Mouse (Mus musculus) hindbrain, embryonic 13.5 days (tissue): ENCODE results near the gene Lancl2. TPM values are rescaled to one million over a fixed set of nuclear protein-coding genes. Genes with fewer than 3 reads are reported as not detected.

Experiments used
- ATAC-seq: fragments of 200-750 bp; cut with Nextera tagmentation; 2 replicates; pipeline ENCODE4 v1.8.0; 2017; ENCODE audit warnings: moderate TSS enrichment; ENCODE audit not compliant: low FRiP score
- H3K27ac ChIP-seq: fragments of 300-500 bp; sonication (generic); 2 replicates; pipeline ENCODE4 v1.5.1; 2015; ENCODE audit warnings: inconsistent platforms, mild to moderate bottlenecking, moderate library complexity
- H3K27me3 ChIP-seq: fragments of 300-500 bp; sonication (generic); 2 replicates; pipeline ENCODE4 v1.6.1; 2015; ENCODE audit warnings: mild to moderate bottlenecking, inconsistent platforms
- H3K36me3 ChIP-seq: fragments of 300-500 bp; sonication (generic); 2 replicates; pipeline ENCODE4 v1.6.1; 2015; ENCODE audit warnings: mild to moderate bottlenecking, inconsistent platforms
- H3K4me1 ChIP-seq: fragments of 300-500 bp; sonication (generic); replicated peaks from 2 replicates; pipeline ENCODE4 v1.6.1; 2015; ENCODE audit warnings: inconsistent platforms
- H3K4me2 ChIP-seq: fragments of 300-500 bp; sonication (generic); 2 replicates; pipeline ENCODE4 v1.6.1; 2015; ENCODE audit warnings: inconsistent platforms, mild to moderate bottlenecking, moderate library complexity
- H3K4me3 ChIP-seq: fragments of 300-500 bp; sonication (generic); 2 replicates; pipeline ENCODE4 v1.5.1; 2015; ENCODE audit warnings: mild to moderate bottlenecking, inconsistent platforms
- H3K9ac ChIP-seq: fragments of 300-500 bp; sonication (generic); 2 replicates; pipeline ENCODE4 v1.6.1; 2015; ENCODE audit warnings: mild to moderate bottlenecking, inconsistent platforms
- H3K9me3 ChIP-seq: fragments of 300-500 bp; sonication (generic); 2 replicates; pipeline ENCODE4 v1.6.1; 2016; ENCODE audit warnings: inconsistent platforms
- WGBS: fragments of 180-500 bp; shearing (Covaris S2); methylation state at CpG from one replicate; pipeline ENCODE4 v1.1.7; 2015; 5-methylcytosine and 5-hydroxymethylcytosine counted together
- polyA plus RNA-seq: library from polyadenylated mRNA; unstranded; fragments of >200 nt; fragmentation: Nextera tagmentation; extraction: Ambion mirVana; gene quantifications from 2 replicates; pipeline ENCODE4 v1.2.1, GENCODE M21; 2015

Lancl2 gene
- polyA plus RNA-seq, 1 experiment from 2014 or later: 81.5 TPM

DNA sequence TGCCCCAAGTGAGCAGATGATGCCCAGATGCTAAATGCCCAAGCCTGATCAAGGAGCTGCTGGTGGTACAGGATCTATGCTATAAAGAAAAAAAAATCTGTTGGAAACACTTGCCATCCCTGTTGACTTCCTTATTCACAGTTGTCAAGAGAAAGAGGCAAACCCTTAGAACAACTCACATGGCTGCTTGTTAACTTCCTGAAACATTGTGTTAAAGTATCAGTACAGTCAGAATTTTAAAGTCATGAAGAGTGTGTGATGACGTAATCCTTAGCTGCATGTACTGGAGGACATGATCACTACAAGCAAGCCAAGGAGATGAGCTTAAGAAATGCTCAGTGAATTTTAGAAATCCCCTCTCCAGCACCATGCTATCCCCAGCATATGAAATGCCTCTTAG lies 71.5 kb downstream of the Lancl2 start:
- no peak for ATAC-seq
- Histone ChIP-seq H3K36me3 (peaks cover 45% of the 10 kb centered on the region), H3K9me3 (no peaks in the 10 kb centered on the region), H3K27me3 (no peaks in the 10 kb centered on the region), H3K4me2 (no peak overlapping the region), H3K4me1 (no peaks in the 10 kb centered on the region), H3K4me3 (no peak overlapping the region), H3K27ac (no peak overlapping the region), H3K9ac (no peak overlapping the region)
- WGBS: 92% methylated on average over 1 of the region's 1 CpGs

GRCm38 (mm10) chr6:57780359-57780758 lies 78.0 kb downstream of the Lancl2 start:
- H3K4me3 ChIP-seq: no peak overlapping the region
- no peak overlapping the region for H3K9ac ChIP-seq
- H3K4me2 ChIP-seq: no peak overlapping the region
- 97% methylated on average over 3 of the region's 3 CpGs for WGBS
- H3K27ac ChIP-seq: no peak overlapping the region
- no peaks in the 10 kb centered on the region for H3K4me1 ChIP-seq
- peaks cover 17% of the 10 kb centered on the region; the same call in 1 of the 2 replicates for H3K36me3 ChIP-seq
- H3K9me3 ChIP-seq: no peaks in the 10 kb centered on the region
- H3K27me3 ChIP-seq: no peaks in the 10 kb centered on the region
- no peak for ATAC-seq

DNA sequence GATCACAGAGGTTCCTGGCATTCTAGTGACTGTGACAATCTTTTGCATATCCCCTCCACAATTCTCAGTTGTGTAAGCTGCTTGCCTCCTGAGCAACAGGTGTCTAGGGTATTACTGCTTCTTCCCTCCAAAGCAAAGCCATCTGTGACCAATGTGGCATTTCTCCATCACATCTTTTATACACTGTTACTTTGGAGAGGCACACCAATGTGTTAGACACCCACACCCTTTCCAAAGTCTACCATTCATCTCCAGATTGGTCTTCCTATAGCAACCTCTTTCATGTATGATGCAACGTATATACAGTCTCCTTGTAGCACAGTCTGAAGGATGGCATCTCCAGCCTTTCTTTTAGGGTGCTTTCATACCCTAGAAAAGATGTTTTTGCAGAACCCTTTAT lies 80.3 kb downstream of the Lancl2 start:
- WGBS: 95% methylated on average over 1 of the region's 1 CpGs

GRCm38 (mm10) chr6:57784251-57784650 lies 81.9 kb downstream of the Lancl2 start:
- Histone ChIP-seq H3K27me3 (no peaks in the 10 kb centered on the region), H3K4me3 (no peak overlapping the region), H3K27ac (no peak overlapping the region), H3K4me1 (no peaks in the 10 kb centered on the region), H3K9ac (no peak overlapping the region), H3K9me3 (no peaks in the 10 kb centered on the region), H3K36me3 (peaks cover 16% of the 10 kb centered on the region), H3K4me2 (no peak overlapping the region)
- 91% methylated on average over 1 of the region's 1 CpGs for WGBS
- ATAC-seq: no peak

More for the DNA sequence above, 80.3 kb downstream of the Lancl2 start:
- no peaks in the 10 kb centered on the region for H3K27me3 ChIP-seq
- H3K27ac ChIP-seq: no peak overlapping the region
- no peak overlapping the region for H3K9ac ChIP-seq
- H3K4me1 ChIP-seq: no peaks in the 10 kb centered on the region
- H3K4me3 ChIP-seq: no peak overlapping the region
- H3K36me3 ChIP-seq: peaks cover 13% of the 10 kb centered on the region
- no peak for ATAC-seq
- no peaks in the 10 kb centered on the region for H3K9me3 ChIP-seq
- no peak overlapping the region for H3K4me2 ChIP-seq

DNA sequence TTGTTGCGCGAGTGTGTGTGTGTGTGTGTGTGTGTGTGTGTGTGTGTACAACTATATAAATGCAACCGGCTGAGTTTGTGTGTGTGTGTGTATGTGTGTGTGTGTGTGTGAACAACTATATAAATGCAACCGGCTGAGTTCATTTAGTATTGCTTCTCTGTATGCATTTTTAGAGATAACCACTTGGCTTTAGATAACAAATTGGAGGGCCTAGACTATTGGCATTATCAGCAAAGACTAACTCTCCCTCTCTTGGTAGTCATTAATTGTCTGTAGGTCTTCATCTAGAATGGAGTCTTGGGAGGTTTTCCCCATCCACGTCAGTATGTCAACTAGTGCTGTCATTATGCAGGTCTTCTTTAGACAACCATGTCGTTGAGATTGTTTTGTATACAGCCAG lies 85.0 kb downstream of the Lancl2 start:
- no peak overlapping the region for H3K27ac ChIP-seq
- H3K4me1 ChIP-seq: no peaks in the 10 kb centered on the region
- H3K4me3 ChIP-seq: no peak overlapping the region
- H3K9ac ChIP-seq: no peak overlapping the region
- no peaks in the 10 kb centered on the region for H3K9me3 ChIP-seq
- ATAC-seq: no peak
- peaks cover 20% of the 10 kb centered on the region for H3K36me3 ChIP-seq
- H3K27me3 ChIP-seq: no peaks in the 10 kb centered on the region
- 95% methylated on average over 6 of the region's 6 CpGs for WGBS
- no peak overlapping the region for H3K4me2 ChIP-seq

Other genes starting within 250 kb of the Lancl2 start
- 6.1 and 6.9 TPM in 2 replicates for gene Ppm1k, start 167.1 kb upstream of the Lancl2 start, polyA plus RNA-seq
- 0.95 and 1.1 TPM in 2 replicates for gene Herc6, start 121.5 kb upstream of the Lancl2 start, polyA plus RNA-seq
- 16.0 and 16.3 TPM in 2 replicates for gene Pyurf, start 10.5 kb upstream of the Lancl2 start, polyA plus RNA-seq
- gene Vopp1, start 122.6 kb downstream of the Lancl2 start, polyA plus RNA-seq: 190 and 195 TPM in 2 replicates
- not detected in 2 replicates for gene Vmn1r21, start 147.8 kb downstream of the Lancl2 start, polyA plus RNA-seq
- not detected in 2 replicates for gene Vmn1r22, start 205.5 kb downstream of the Lancl2 start, polyA plus RNA-seq
- gene Vmn1r23, start 224.3 kb downstream of the Lancl2 start, polyA plus RNA-seq: not detected in 2 replicates